Mouse (Mus musculus): Measurements from ENCODE around the gene Gtf3c5. TPM values are rescaled to one million over a fixed set of nuclear protein-coding genes. Genes with fewer than 3 reads are reported as not detected.

Gtf3c5 gene
- polyA plus RNA-seq (2012; rRNA removed): 7.7 and 13.7 TPM in 2 replicates

GRCm38 (mm10) chr2:28583651-28584050 lies at the start of gene Gtf3c5:
TSS of gene Gtf3c5 (minus strand) at chr2:28583751.
- WGBS: 74% methylated on average over 9 of the region's 9 CpGs
- H3K27me3 ChIP-seq (ENCODE audit: control insufficient read depth, insufficient read depth, low read length): no peaks in the 10 kb centered on the region
- no peaks in the 10 kb centered on the region for H3K36me3 ChIP-seq (ENCODE audit: control insufficient read depth, insufficient read depth, low read length)
- H3K4me3 ChIP-seq (ENCODE audit: low read depth, low read length): peak within 1 kb of the TSS; percentile 99
- no peak for TF ChIP-seq POLR2A (IDR thresholded peaks at IDR 0.05; ENCODE audit: low read depth, low read length)
- TF ChIP-seq CTCF (IDR thresholded peaks at IDR 0.05; ENCODE audit: extremely low read depth, insufficient read length, insufficient replicate concordance, low read depth, low read length): no peak
- H3K4me1 ChIP-seq (ENCODE audit: control insufficient read depth, insufficient read depth, insufficient read length, low read length): peaks cover 4% of the 10 kb centered on the region; the same call in 1 of the 2 replicates
- peak within 1 kb of the TSS; percentile 51; the same call in 1 of the 2 replicates for H3K27ac ChIP-seq (ENCODE audit: insufficient read depth, low read depth, low read length)

- no peak overlapping the region for H3K4me3 ChIP-seq (ENCODE audit: low read depth, low read length)
- WGBS: 31% methylated on average over 4 of the region's 4 CpGs
- H3K27me3 ChIP-seq (ENCODE audit: control insufficient read depth, insufficient read depth, low read length): no peaks in the 10 kb centered on the region
- peaks cover 27% of the 10 kb centered on the region; the same call in 1 of the 2 replicates for H3K4me1 ChIP-seq (ENCODE audit: control insufficient read depth, insufficient read depth, insufficient read length, low read length)
- peak overlapping the region; percentile 90 for H3K27ac ChIP-seq (ENCODE audit: insufficient read depth, low read depth, low read length)
- TF ChIP-seq POLR2A (IDR thresholded peaks at IDR 0.05; ENCODE audit: low read depth, low read length): no peak
- no peak for TF ChIP-seq CTCF (IDR thresholded peaks at IDR 0.05; ENCODE audit: extremely low read depth, insufficient read length, insufficient replicate concordance, low read depth, low read length)
- H3K36me3 ChIP-seq (ENCODE audit: control insufficient read depth, insufficient read depth, low read length): no peaks in the 10 kb centered on the region
These were observed 49.6 kb upstream of the Gtf3c5 start for GRCm38 (mm10) chr2:28633136-28633535.

GRCm38 (mm10) chr2:28632626-28633025 lies 49.1 kb upstream of the Gtf3c5 start:
- 45% methylated on average over 1 of the region's 1 CpGs for WGBS
- H3K27ac ChIP-seq (ENCODE audit: insufficient read depth, low read depth, low read length): peak overlapping the region; percentile 90
- H3K4me3 ChIP-seq (ENCODE audit: low read depth, low read length): no peak overlapping the region
- H3K36me3 ChIP-seq (ENCODE audit: control insufficient read depth, insufficient read depth, low read length): no peaks in the 10 kb centered on the region
- peaks cover 27% of the 10 kb centered on the region; the same call in 1 of the 2 replicates for H3K4me1 ChIP-seq (ENCODE audit: control insufficient read depth, insufficient read depth, insufficient read length, low read length)
- TF ChIP-seq POLR2A (IDR thresholded peaks at IDR 0.05; ENCODE audit: low read depth, low read length): no peak
- TF ChIP-seq CTCF (IDR thresholded peaks at IDR 0.05; ENCODE audit: extremely low read depth, insufficient read length, insufficient replicate concordance, low read depth, low read length): no peak
- H3K27me3 ChIP-seq (ENCODE audit: control insufficient read depth, insufficient read depth, low read length): no peaks in the 10 kb centered on the region

GRCm38 (mm10) chr2:28629911-28630381 lies 46.4 kb upstream of the Gtf3c5 start:
- TF ChIP-seq CTCF (IDR thresholded peaks at IDR 0.05; ENCODE audit: extremely low read depth, insufficient read length, insufficient replicate concordance, low read depth, low read length): no peak
- no peak for TF ChIP-seq POLR2A (IDR thresholded peaks at IDR 0.05; ENCODE audit: low read depth, low read length)
- no peaks in the 10 kb centered on the region for H3K36me3 ChIP-seq (ENCODE audit: control insufficient read depth, insufficient read depth, low read length)
- no peak overlapping the region for H3K4me3 ChIP-seq (ENCODE audit: low read depth, low read length)
- H3K27me3 ChIP-seq (ENCODE audit: control insufficient read depth, insufficient read depth, low read length): no peaks in the 10 kb centered on the region
- peaks cover 27% of the 10 kb centered on the region; the same call in 1 of the 2 replicates for H3K4me1 ChIP-seq (ENCODE audit: control insufficient read depth, insufficient read depth, insufficient read length, low read length)
- peak overlapping the region; percentile 96 for H3K27ac ChIP-seq (ENCODE audit: insufficient read depth, low read depth, low read length)
- WGBS: 9% methylated on average over 4 of the region's 4 CpGs

- WGBS: 63% methylated on average over 2 of the region's 2 CpGs
- Histone ChIP-seq H3K4me1 (ENCODE audit: control insufficient read depth, insufficient read depth, insufficient read length, low read length) (peaks cover 25% of the 10 kb centered on the region; the same call in 1 of the 2 replicates), H3K4me3 (ENCODE audit: low read depth, low read length) (no peak overlapping the region), H3K27ac (ENCODE audit: insufficient read depth, low read depth, low read length) (no peak overlapping the region), H3K36me3 (ENCODE audit: control insufficient read depth, insufficient read depth, low read length) (no peaks in the 10 kb centered on the region), H3K27me3 (ENCODE audit: control insufficient read depth, insufficient read depth, low read length) (no peaks in the 10 kb centered on the region)
- TF ChIP-seq POLR2A (IDR thresholded peaks at IDR 0.05; ENCODE audit: low read depth, low read length) (no peak), CTCF (IDR thresholded peaks at IDR 0.05; ENCODE audit: extremely low read depth, insufficient read length, insufficient replicate concordance, low read depth, low read length) (no peak)
These were observed 44.5 kb upstream of the Gtf3c5 start for GRCm38 (mm10) chr2:28628053-28628452.

- H3K4me1 ChIP-seq (ENCODE audit: control insufficient read depth, insufficient read depth, insufficient read length, low read length): peaks cover 21% of the 10 kb centered on the region
- H3K27ac ChIP-seq (ENCODE audit: insufficient read depth, low read depth, low read length): no peak overlapping the region
- no peaks in the 10 kb centered on the region for H3K36me3 ChIP-seq (ENCODE audit: control insufficient read depth, insufficient read depth, low read length)
- no peak overlapping the region for H3K4me3 ChIP-seq (ENCODE audit: low read depth, low read length)
- TF ChIP-seq CTCF (IDR thresholded peaks at IDR 0.05; ENCODE audit: extremely low read depth, insufficient read length, insufficient replicate concordance, low read depth, low read length) (no peak), POLR2A (IDR thresholded peaks at IDR 0.05; ENCODE audit: low read depth, low read length) (no peak)
- WGBS: 71% methylated on average over 3 of the region's 3 CpGs
- H3K27me3 ChIP-seq (ENCODE audit: control insufficient read depth, insufficient read depth, low read length): peaks cover 7% of the 10 kb centered on the region; the same call in 1 of the 2 replicates
These were observed 42.5 kb upstream of the Gtf3c5 start for GRCm38 (mm10) chr2:28626038-28626437.

GRCm38 (mm10) chr2:28624870-28625269 lies 41.3 kb upstream of the Gtf3c5 start:
- TF ChIP-seq POLR2A (IDR thresholded peaks at IDR 0.05; ENCODE audit: low read depth, low read length) (no peak), CTCF (IDR thresholded peaks at IDR 0.05; ENCODE audit: extremely low read depth, insufficient read length, insufficient replicate concordance, low read depth, low read length) (peak; percentile 24; the same call in 1 of the 2 replicates)
- Histone ChIP-seq H3K27ac (ENCODE audit: insufficient read depth, low read depth, low read length) (no peak overlapping the region), H3K27me3 (ENCODE audit: control insufficient read depth, insufficient read depth, low read length) (peaks cover 12% of the 10 kb centered on the region; the same call in 1 of the 2 replicates), H3K36me3 (ENCODE audit: control insufficient read depth, insufficient read depth, low read length) (no peaks in the 10 kb centered on the region), H3K4me3 (ENCODE audit: low read depth, low read length) (no peak overlapping the region), H3K4me1 (ENCODE audit: control insufficient read depth, insufficient read depth, insufficient read length, low read length) (peaks cover 13% of the 10 kb centered on the region)
- 89% methylated on average over 3 of the region's 3 CpGs for WGBS

All from small intestine, adult 2 months (tissue).